Mouse (Mus musculus) activated CD4-positive, CD25-positive, alpha-beta regulatory T cell, adult 4 months (primary cell): Measurements from ENCODE around the gene Mthfsd. TPM values are rescaled to one million over a fixed set of nuclear protein-coding genes. Genes with fewer than 3 reads are reported as not detected.

ENCODE experiments used
- ATAC-seq: one replicate; pipeline ENCODE4 v1.8.0; 2017
- polyA plus RNA-seq, 2 experiments: library from polyadenylated mRNA; unstranded; fragments of 100-300 nt; shearing (Covaris generic); gene quantifications; one replicate each; pipeline ENCODE4 v1.2.1; 2017

The Mthfsd gene
- polyA plus RNA-seq, 2 experiments from 2014 or later = 16.1 to 24.7 TPM

- no peak for ATAC-seq
These were observed 19.9 kb downstream of the Mthfsd start for GRCm38 (mm10) chr8:121088281-121088680.

GRCm38 (mm10) chr8:121086004-121086900 lies 21.9 kb downstream of the Mthfsd start:
- no peak for ATAC-seq

- ATAC-seq = no peak
These were observed 22.6 kb downstream of the Mthfsd start for GRCm38 (mm10) chr8:121085561-121085960.

- ATAC-seq = no peak
These were observed 23.2 kb downstream of the Mthfsd start for GRCm38 (mm10) chr8:121085011-121085410.

GRCm38 (mm10) chr8:121084210-121084951 lies 23.8 kb downstream of the Mthfsd start, which contains the start of gene Foxf1:
Gene Foxf1 (plus strand): TSS chr8:121084386.
- ATAC-seq = no peak

- no peak for ATAC-seq
These were observed 24.3 kb downstream of the Mthfsd start for GRCm38 (mm10) chr8:121083936-121084209.

- ATAC-seq = no peak
These were observed 24.9 kb downstream of the Mthfsd start for GRCm38 (mm10) chr8:121083093-121083935.

GRCm38 (mm10) chr8:121082218-121083092 lies 25.7 kb downstream of the Mthfsd start:
- ATAC-seq = no peak

- ATAC-seq = no peak
These were observed 26.8 kb downstream of the Mthfsd start for GRCm38 (mm10) chr8:121081398-121081797.

- no peak for ATAC-seq
These were observed 27.7 kb downstream of the Mthfsd start for GRCm38 (mm10) chr8:121080361-121081090.

- ATAC-seq = no peak
These were observed 28.2 kb downstream of the Mthfsd start for GRCm38 (mm10) chr8:121079944-121080343.

- ATAC-seq = no peak
These were observed 29.0 kb downstream of the Mthfsd start for GRCm38 (mm10) chr8:121079201-121079600.

GRCm38 (mm10) chr8:121078721-121079120 lies 29.5 kb downstream of the Mthfsd start:
- ATAC-seq = no peak

- no peak for ATAC-seq
These were observed 31.6 kb downstream of the Mthfsd start for GRCm38 (mm10) chr8:121076555-121076954.

GRCm38 (mm10) chr8:121075936-121076335 lies 32.3 kb downstream of the Mthfsd start:
- no peak for ATAC-seq

GRCm38 (mm10) chr8:121074848-121075145 lies 33.4 kb downstream of the Mthfsd start:
- no peak for ATAC-seq

- no peak for ATAC-seq
These were observed 33.9 kb downstream of the Mthfsd start for GRCm38 (mm10) chr8:121074108-121074847.

GRCm38 (mm10) chr8:121073174-121074107 lies 34.8 kb downstream of the Mthfsd start:
- ATAC-seq = no peak

GRCm38 (mm10) chr8:121072406-121073130 lies 35.6 kb downstream of the Mthfsd start:
- ATAC-seq = no peak
